Mouse (Mus musculus) MEL (cell line): ENCODE data around the gene Abt1. TPM values are rescaled to one million over a fixed set of nuclear protein-coding genes. Genes with fewer than 3 reads are reported as not detected.

Experiments
- DNase-seq: peaks from one replicate; pipeline ENCODE4 v3.0.0; 2011; ENCODE audit warnings: low read depth, low spot score
- H3K27ac ChIP-seq: 2 replicates; pipeline ENCODE4 v1.5.1; 2012; ENCODE audit warnings: low read depth, mild to moderate bottlenecking, control low read depth, low read length, moderate library complexity; ENCODE audit not compliant: control insufficient read depth
- H3K27me3 ChIP-seq, 2 experiments: fragments of 150-350 bp in 1 of 2; sonication (generic) in 1 of 2; 2 replicates each; pipeline ENCODE4 v1.6.1; 2012; ENCODE audit warnings: low read length in 2 of 2, mild to moderate bottlenecking in 2 of 2, improper control_type of control experiment in 1 of 2, moderate library complexity in 1 of 2; ENCODE audit not compliant: insufficient read depth in 2 of 2, control insufficient read depth in 1 of 2
- H3K36me3 ChIP-seq, 2 experiments: 2 replicates each; pipeline ENCODE4 v1.6.1; 2012 to 2014; ENCODE audit warnings: low read length in 2 of 2, improper control_type of control experiment in 1 of 2, inconsistent platforms in 1 of 2, mild to moderate bottlenecking in 1 of 2; ENCODE audit not compliant: insufficient read depth in 2 of 2, control insufficient read depth in 1 of 2
- H3K4me1 ChIP-seq, 2 experiments: fragments of 150-350 bp in 1 of 2; sonication (generic) in 1 of 2; 2 replicates each; pipeline ENCODE4 v1.6.1; 2012; ENCODE audit warnings: low read length in 2 of 2, improper control_type of control experiment in 1 of 2, mild to moderate bottlenecking in 1 of 2; ENCODE audit not compliant: insufficient read depth in 2 of 2, control insufficient read depth in 1 of 2
- H3K4me3 ChIP-seq, 2 experiments: fragments of 150-350 bp in 1 of 2; sonication (generic) in 1 of 2; 2 replicates each; pipeline ENCODE4 v1.5.1; 2012; ENCODE audit warnings: low read depth in 2 of 2, low read length in 2 of 2, mild to moderate bottlenecking in 2 of 2, moderate library complexity in 2 of 2, control low read depth in 1 of 2, improper control_type of control experiment in 1 of 2; ENCODE audit not compliant: control insufficient read depth in 1 of 2, insufficient read depth in 1 of 2
- H3K79me2 ChIP-seq: 2 replicates; pipeline ENCODE4 v1.6.1; 2012; ENCODE audit warnings: mild to moderate bottlenecking, low read length, moderate library complexity; ENCODE audit not compliant: control insufficient read depth, poor library complexity, insufficient read depth
- H3K9ac ChIP-seq: 2 replicates; pipeline ENCODE4 v1.6.1; 2012; ENCODE audit warnings: low read depth, mild to moderate bottlenecking, control low read depth, low read length, moderate library complexity; ENCODE audit not compliant: control insufficient read depth, poor library complexity, severe bottlenecking
- H3K9me3 ChIP-seq: fragments of 150-350 bp; sonication (generic); replicated peaks from 2 replicates; pipeline ENCODE4 v1.6.1; 2012; ENCODE audit warnings: mild to moderate bottlenecking, low read length, improper control_type of control experiment, moderate library complexity; ENCODE audit not compliant: insufficient read depth
- E2F4 ChIP-seq: IDR thresholded peaks from 2 replicates; pipeline ENCODE4 v1.6.1; 2011; ENCODE audit warnings: low read depth, low read length, improper control_type of control experiment, borderline replicate concordance
- GATA1 ChIP-seq: IDR thresholded peaks from 2 replicates; pipeline ENCODE4 v1.6.1; 2011; ENCODE audit warnings: low read depth, low read length, improper control_type of control experiment
- MXI1 ChIP-seq: IDR thresholded peaks from 2 replicates; pipeline ENCODE4 v1.6.1; 2011; ENCODE audit warnings: mild to moderate bottlenecking, low read depth, low read length, improper control_type of control experiment
- POLR2A ChIP-seq, 2 experiments: IDR thresholded peaks; 2 replicates each; pipeline ENCODE4 v1.6.1; 2011 to 2012; ENCODE audit warnings: low read length in 2 of 2, mild to moderate bottlenecking in 2 of 2, control low read depth in 1 of 2, improper control_type of control experiment in 1 of 2, low read depth in 1 of 2, moderate library complexity in 1 of 2; ENCODE audit not compliant: control insufficient read depth in 1 of 2, insufficient read depth in 1 of 2, poor library complexity in 1 of 2
- POLR2AphosphoS5 ChIP-seq: IDR thresholded peaks from 2 replicates; pipeline ENCODE4 v1.6.1; 2012; ENCODE audit warnings: low read depth, borderline replicate concordance, mild to moderate bottlenecking, inconsistent platforms, low read length, moderate library complexity, mixed read lengths
- RCOR1 ChIP-seq: IDR thresholded peaks from 2 replicates; pipeline ENCODE4 v1.6.1; 2012; ENCODE audit warnings: low read depth, mild to moderate bottlenecking, inconsistent platforms, low read length, improper control_type of control experiment
- SIN3A ChIP-seq: IDR thresholded peaks from 2 replicates; pipeline ENCODE4 v1.6.1; 2012; ENCODE audit warnings: low read length, improper control_type of control experiment, inconsistent platforms
- TBP ChIP-seq: IDR thresholded peaks from 2 replicates; pipeline ENCODE4 v1.8.0; 2011; ENCODE audit warnings: low read depth, low read length, improper control_type of control experiment
- ZNF384 ChIP-seq: IDR thresholded peaks from 2 replicates; pipeline ENCODE4 v1.6.1; 2012; ENCODE audit warnings: low read depth, mild to moderate bottlenecking, inconsistent platforms, low read length, improper control_type of control experiment
- polyA plus RNA-seq, 2 experiments: library from polyadenylated mRNA; stranded (reverse) in 1 of 2; unstranded in 1 of 2; fragments of >175 nt in 1 of 2; fragments of >200 nt in 1 of 2; gene quantifications; 2 replicates each; pipeline versions ENCODE4 v1.2.1 to v1.2.4; 2012; ENCODE audit warnings: low replicate concordance in 2 of 2, low read depth in 1 of 2; ENCODE audit not compliant: insufficient read length in 2 of 2, insufficient read depth in 1 of 2, missing spikeins in 1 of 2
- total RNA-seq: library from RNA; depleted of rRNA; stranded (reverse); fragments of 300-350 nt; gene quantifications from 2 replicates; pipeline ENCODE4 v1.2.3, GENCODE M21; 2012

Gene Abt1
- total and polyA plus RNA-seq, 3 experiments = 14.2 to 16.2 TPM; not detected in 1

DNA sequence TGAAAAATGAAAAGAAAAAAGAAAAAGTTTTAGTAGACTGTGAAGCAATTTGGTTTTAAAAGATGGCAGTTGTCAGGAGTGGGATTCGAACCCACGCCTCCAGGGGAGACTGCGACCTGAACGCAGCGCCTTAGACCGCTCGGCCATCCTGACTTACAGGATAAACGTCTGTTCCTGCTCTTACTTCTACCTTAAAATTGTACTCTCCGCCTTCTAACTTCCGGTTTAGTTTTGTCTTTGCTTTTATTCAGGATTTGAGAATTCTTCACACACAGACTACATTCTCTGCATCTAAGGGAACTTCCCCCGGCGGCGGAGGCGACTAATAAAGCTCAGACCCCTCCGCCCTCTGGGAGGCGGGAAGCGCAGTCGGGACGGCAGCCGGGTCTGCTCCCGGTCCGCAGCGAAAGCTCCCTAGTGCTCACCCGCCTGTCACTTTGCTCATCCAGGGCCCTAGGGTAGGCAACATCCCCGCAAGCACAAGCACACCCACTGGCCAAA lies 29.7 kb upstream of the Abt1 start:
- Histone ChIP-seq H3K9ac (peak overlapping the region; percentile 73), H3K79me2 (no peaks in the 10 kb centered on the region; the same call in 1 of the 2 replicates), H3K27ac (peak overlapping the region; percentile 64), H3K4me3 (peak overlapping the region; percentile 52 to 92), H3K36me3 (peaks cover 0 to 5% of the 10 kb centered on the region in 2 experiments; a peak in 1 of 4 replicates), H3K9me3 (no peaks in the 10 kb centered on the region), H3K4me1 (peaks cover 0 to 2% of the 10 kb centered on the region in 2 experiments; a peak in 1 of 4 replicates), H3K27me3 (no peaks in the 10 kb centered on the region)
- DNase-seq = peak; percentile 86
- TF ChIP-seq POLR2A (IDR thresholded peaks at IDR 0.05; ENCODE audit: control insufficient read depth in 1 of 2, insufficient read depth in 1 of 2, low read depth in 1 of 2, low read length in 2 of 2, poor library complexity in 1 of 2) (0 out of 4 replicates have a peak, but pooled peaks of 1 of the 2 experiments have one; percentile 32), POLR2AphosphoS5 (no peak), TBP (peak; percentile 100)

DNA sequence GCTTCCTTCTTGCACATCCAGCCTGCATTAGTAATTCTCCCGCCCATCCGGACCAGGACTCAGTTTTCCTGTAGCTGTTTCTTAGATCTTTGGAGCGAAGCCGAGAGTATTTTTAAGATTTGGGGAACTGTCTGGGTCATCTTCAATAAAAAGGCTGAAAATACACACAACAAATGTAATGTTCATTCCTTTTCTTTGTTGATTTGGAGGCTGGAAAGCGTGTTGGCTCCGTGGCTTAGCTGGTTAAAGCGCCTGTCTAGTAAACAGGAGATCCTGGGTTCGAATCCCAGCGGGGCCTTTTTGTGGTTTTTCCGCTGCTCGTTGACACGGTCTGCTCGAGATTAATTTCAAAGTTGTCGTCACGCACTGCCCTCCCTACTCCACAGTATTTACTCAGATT lies 26.7 kb upstream of the Abt1 start:
- Histone ChIP-seq H3K4me1 (peaks cover 0 to 2% of the 10 kb centered on the region in 2 experiments; a peak in 1 of 4 replicates), H3K27ac (0 out of 2 replicates have a peak overlapping the region, but pooled peaks have one; percentile 35), H3K9ac (peak overlapping the region; percentile 69), H3K4me3 (peak overlapping the region; percentile 57 to 79), H3K9me3 (no peaks in the 10 kb centered on the region), H3K36me3 (peaks cover 0 to 8% of the 10 kb centered on the region in 2 experiments; a peak in 1 of 4 replicates), H3K79me2 (no peaks in the 10 kb centered on the region; the same call in 1 of the 2 replicates), H3K27me3 (no peaks in the 10 kb centered on the region)
- peak; percentile 91 for DNase-seq
- TF ChIP-seq TBP = peak; percentile 100
- TF ChIP-seq GATA1 = 0 out of 2 replicates have a peak, but pooled peaks have one; percentile 25
- no peak for TF ChIP-seq E2F4

DNA sequence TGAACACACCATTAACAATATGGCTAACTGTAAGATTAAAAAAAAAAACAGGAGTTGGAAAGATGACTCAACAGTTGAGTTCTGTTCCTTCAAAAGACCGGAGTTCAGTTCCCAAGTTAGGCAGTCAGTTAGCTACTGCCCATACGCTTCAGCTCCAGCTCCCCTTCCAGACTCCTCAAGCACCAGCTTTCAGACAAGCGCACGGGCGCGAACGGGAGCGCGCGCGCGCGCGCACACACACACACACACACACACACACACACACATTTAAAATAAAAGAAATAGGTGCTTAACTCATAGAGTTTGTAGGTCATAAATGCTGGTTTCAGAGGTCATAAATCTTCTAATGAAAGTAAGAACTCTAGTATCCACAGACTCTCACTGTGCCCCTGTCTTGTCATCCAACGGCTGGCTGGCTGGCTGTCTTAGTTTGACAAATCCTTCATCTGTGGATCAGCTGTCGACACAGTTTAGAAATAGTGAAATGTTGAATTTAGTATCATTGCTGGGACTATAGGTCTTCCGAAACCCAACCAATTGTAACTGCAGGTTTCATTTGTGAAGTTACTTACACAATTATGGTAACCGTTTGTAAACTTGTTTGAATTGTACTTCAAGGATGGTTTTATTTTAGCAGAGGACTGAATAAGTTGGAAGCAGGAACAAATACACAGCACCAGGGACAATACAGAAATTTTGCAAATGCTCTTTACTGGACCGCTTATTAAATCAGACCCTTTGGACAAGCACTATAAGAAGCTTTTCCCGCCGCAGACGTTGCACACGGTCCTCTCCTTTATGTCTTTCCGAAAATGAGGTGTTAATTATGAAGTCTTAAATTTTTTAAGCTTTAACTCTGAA lies 25.8 kb upstream of the Abt1 start:
- DNase-seq = peak; percentile 95
- H3K79me2 ChIP-seq = no peaks in the 10 kb centered on the region; the same call in 1 of the 2 replicates
- peaks cover 0 to 10% of the 10 kb centered on the region in 2 experiments; a peak in 2 of 4 replicates for H3K36me3 ChIP-seq
- peak overlapping the region; percentile 69 for H3K9ac ChIP-seq
- no peaks in the 10 kb centered on the region for H3K27me3 ChIP-seq
- TF ChIP-seq GATA1 (0 out of 2 replicates have a peak, but pooled peaks have one; percentile 1), MXI1 (no peak), SIN3A (no peak), POLR2A (IDR thresholded peaks at IDR 0.05; ENCODE audit: control insufficient read depth in 1 of 2, insufficient read depth in 1 of 2, low read depth in 1 of 2, low read length in 2 of 2, poor library complexity in 1 of 2) (no peak), TBP (peak; percentile 79; the same call in 1 of the 2 replicates), ZNF384 (no peak), RCOR1 (no peak)
- H3K9me3 ChIP-seq = no peaks in the 10 kb centered on the region
- H3K4me1 ChIP-seq = peaks cover 0 to 2% of the 10 kb centered on the region in 2 experiments; a peak in 1 of 4 replicates
- H3K4me3 ChIP-seq = peak overlapping the region; percentile 57 to 79
- peak overlapping the region; percentile 77 for H3K27ac ChIP-seq
